Mouse (Mus musculus) forebrain, embryonic 16.5 days (tissue): Measurements from ENCODE around the gene Hoga1. TPM values are rescaled to one million over a fixed set of nuclear protein-coding genes. Genes with fewer than 3 reads are reported as not detected.

Experiments used
- ATAC-seq: fragments of 200-750 bp; cut with Nextera tagmentation; 2 replicates; pipeline ENCODE4 v1.8.0; 2017; ENCODE audit warnings: mild to moderate bottlenecking, moderate library complexity
- H3K27ac ChIP-seq: fragments of 300-500 bp; sonication (generic); 2 replicates; pipeline ENCODE4 v1.5.1; 2014; ENCODE audit warnings: low read length, control low read depth
- H3K27me3 ChIP-seq: fragments of 300-500 bp; sonication (generic); replicated peaks from 2 replicates; pipeline ENCODE4 v1.6.1; 2014; ENCODE audit warnings: low read length; ENCODE audit not compliant: control insufficient read depth, insufficient read depth
- H3K36me3 ChIP-seq: fragments of 300-500 bp; sonication (generic); 2 replicates; pipeline ENCODE4 v1.6.1; 2014; ENCODE audit not compliant: control insufficient read depth, insufficient read depth
- H3K4me1 ChIP-seq: fragments of 300-500 bp; sonication (generic); replicated peaks from 2 replicates; pipeline ENCODE4 v1.6.1; 2014; ENCODE audit warnings: low read length; ENCODE audit not compliant: control insufficient read depth, insufficient read depth
- H3K4me2 ChIP-seq: fragments of 300-500 bp; sonication (generic); 2 replicates; pipeline ENCODE4 v1.6.1; 2014; ENCODE audit warnings: mild to moderate bottlenecking, low read length, control low read depth
- H3K4me3 ChIP-seq: fragments of 300-500 bp; sonication (generic); replicated peaks from 2 replicates; pipeline ENCODE4 v1.5.1; 2014; ENCODE audit warnings: mild to moderate bottlenecking, low read length, control low read depth
- H3K9ac ChIP-seq: fragments of 300-500 bp; sonication (generic); replicated peaks from 2 replicates; pipeline ENCODE4 v1.6.1; 2014; ENCODE audit warnings: low read depth, low read length, control low read depth
- H3K9me3 ChIP-seq: fragments of 300-500 bp; sonication (generic); 2 replicates; pipeline ENCODE4 v1.6.1; 2016; ENCODE audit warnings: low read length; ENCODE audit not compliant: control insufficient read depth
- WGBS: fragments of 180-500 bp; shearing (Covaris S2); extraction: QIAGEN DNeasy Blood & Tissue Kit; methylation state at CpG from one replicate; pipeline ENCODE4 v1.1.7; 2014; 5-methylcytosine and 5-hydroxymethylcytosine counted together
- polyA plus RNA-seq: library from polyadenylated mRNA; unstranded; fragments of >200 nt; fragmentation: Nextera tagmentation; extraction: Ambion mirVana; gene quantifications from 2 replicates; pipeline ENCODE4 v1.2.1, GENCODE M21; 2015

The Hoga1 gene
- polyA plus RNA-seq, 1 experiment from 2014 or later, result 0.66 TPM

- H3K27ac ChIP-seq, result no peak overlapping the region
- H3K27me3 ChIP-seq, result no peaks in the 10 kb centered on the region
- WGBS, result 89% methylated on average over 8 of the region's 8 CpGs
- H3K4me3 ChIP-seq, result no peak overlapping the region
- no peaks in the 10 kb centered on the region for H3K4me1 ChIP-seq
- peaks cover 21% of the 10 kb centered on the region for H3K36me3 ChIP-seq
- H3K4me2 ChIP-seq, result no peak overlapping the region
- no peak overlapping the region for H3K9ac ChIP-seq
- no peaks in the 10 kb centered on the region for H3K9me3 ChIP-seq
- no peak for ATAC-seq
These were observed 75.0 kb downstream of the Hoga1 start for GRCm38 (mm10) chr19:42120451-42120850.

Other genes starting within 250 kb of the Hoga1 start
- 8.5 and 10.8 TPM in 2 replicates for gene Arhgap19, start 243.6 kb upstream of the Hoga1 start, polyA plus RNA-seq
- 28.9 and 31.9 TPM in 2 replicates for gene Frat1, start 215.6 kb upstream of the Hoga1 start, polyA plus RNA-seq
- gene Frat2, start 197.5 kb upstream of the Hoga1 start, polyA plus RNA-seq, result 10.4 and 12.2 TPM in 2 replicates
- 19.5 and 21.0 TPM in 2 replicates for gene Rrp12, start 149.4 kb upstream of the Hoga1 start, polyA plus RNA-seq
- 480 and 488 TPM in 2 replicates for gene Pgam1, start 133.7 kb upstream of the Hoga1 start, polyA plus RNA-seq
- 71.0 and 72.3 TPM in 2 replicates for gene Exosc1, start 112.2 kb upstream of the Hoga1 start, polyA plus RNA-seq
- gene Zdhhc16, start 112.1 kb upstream of the Hoga1 start, polyA plus RNA-seq, result 90.2 and 99.3 TPM in 2 replicates
- gene Mms19, start 64.5 kb upstream of the Hoga1 start, polyA plus RNA-seq, result 35.0 and 39.4 TPM in 2 replicates
- gene Ubtd1, start 63.8 kb upstream of the Hoga1 start, polyA plus RNA-seq, result 8.0 and 8.7 TPM in 2 replicates
- 0.30 and 0.51 TPM in 2 replicates for gene Ankrd2, start 9.6 kb upstream of the Hoga1 start, polyA plus RNA-seq
- not detected in 2 replicates for gene 4933411K16Rik, start 6.6 kb downstream of the Hoga1 start, polyA plus RNA-seq
- gene Morn4, start 40.7 kb downstream of the Hoga1 start, polyA plus RNA-seq, result 181 and 182 TPM in 2 replicates
- 28.8 and 31.9 TPM in 2 replicates for gene Pi4k2a, start 44.9 kb downstream of the Hoga1 start, polyA plus RNA-seq
- gene Avpi1, start 83.4 kb downstream of the Hoga1 start, polyA plus RNA-seq, result 7.4 and 7.5 TPM in 2 replicates
- 1.5 and 2.0 TPM in 2 replicates for gene Marveld1, start 101.8 kb downstream of the Hoga1 start, polyA plus RNA-seq
- 65.4 and 78.7 TPM in 2 replicates for gene Zfyve27, start 118.3 kb downstream of the Hoga1 start, polyA plus RNA-seq
- gene Sfrp5, start 156.6 kb downstream of the Hoga1 start, polyA plus RNA-seq, result 1.2 and 1.5 TPM in 2 replicates
- 29.5 and 41.0 TPM in 2 replicates for gene Golga7b, start 202.0 kb downstream of the Hoga1 start, polyA plus RNA-seq